Mouse (Mus musculus): Measurements from ENCODE around the gene Pcyt2.

DNA sequence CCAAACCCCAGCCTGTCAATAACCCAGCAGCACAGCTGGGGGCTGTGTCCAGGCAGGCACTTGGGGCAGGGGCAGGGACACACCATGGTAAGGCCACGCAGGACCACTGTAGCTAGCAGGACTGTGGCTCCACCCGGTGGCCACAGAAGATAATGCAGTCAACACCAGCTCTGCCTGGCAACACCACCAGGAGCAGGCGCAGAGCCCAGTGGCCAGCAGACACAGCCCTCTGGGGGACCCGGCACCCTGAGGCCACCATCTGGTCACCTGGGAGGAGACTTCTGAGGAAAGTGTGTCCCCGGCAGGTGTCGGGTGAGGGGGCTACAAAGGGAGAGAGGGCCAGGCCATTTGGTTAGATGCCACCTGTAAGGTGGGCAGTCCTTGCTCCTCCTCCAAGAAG is 5.0 kb downstream of the Pcyt2 start:
- TF ChIP-seq CTCF (IDR thresholded peaks at IDR 0.05; ENCODE audit: extremely low read depth, insufficient read length, insufficient replicate concordance, low read depth, low read length) (peak; percentile 46; the same call in 1 of the 2 replicates), POLR2A (IDR thresholded peaks at IDR 0.05; ENCODE audit: low read depth, low read length) (no peak)

All from small intestine, adult 2 months (tissue).